Mouse (Mus musculus) stomach, postnatal 0 days (tissue): ENCODE measurements around the gene Tcerg1l. TPM values are rescaled to one million over a fixed set of nuclear protein-coding genes. Genes with fewer than 3 reads are reported as not detected.

Source experiments
- ATAC-seq: fragments of 200-750 bp; cut with Nextera tagmentation; 2 replicates; pipeline ENCODE4 v1.8.0; 2017; ENCODE audit not compliant: low FRiP score, low TSS enrichment
- DNase-seq: peaks from one replicate; pipeline ENCODE4 v3.0.0-alpha.2; 2016; ENCODE audit warnings: low spot score
- H3K27ac ChIP-seq: fragments of 300-500 bp; sonication (generic); replicated peaks from 2 replicates; pipeline ENCODE4 v1.5.1; 2014; ENCODE audit warnings: mild to moderate bottlenecking, control low read depth
- H3K27me3 ChIP-seq: fragments of 300-500 bp; sonication (generic); 2 replicates; pipeline ENCODE4 v1.6.1; 2014; ENCODE audit warnings: low read length; ENCODE audit not compliant: control insufficient read depth, insufficient read depth
- H3K36me3 ChIP-seq: fragments of 300-500 bp; sonication (generic); 2 replicates; pipeline ENCODE4 v1.6.1; 2014; ENCODE audit warnings: low read length, mixed read lengths; ENCODE audit not compliant: control insufficient read depth, insufficient read depth
- H3K4me1 ChIP-seq: fragments of 300-500 bp; sonication (generic); replicated peaks from 2 replicates; pipeline ENCODE4 v1.6.1; 2014; ENCODE audit warnings: antibody characterized with exemption; ENCODE audit not compliant: control insufficient read depth, insufficient read depth
- H3K4me2 ChIP-seq: fragments of 300-500 bp; sonication (generic); replicated peaks from 2 replicates; pipeline ENCODE4 v1.6.1; 2014; ENCODE audit warnings: low read depth, mild to moderate bottlenecking, control low read depth, moderate library complexity
- H3K4me3 ChIP-seq: fragments of 300-500 bp; sonication (generic); 2 replicates; pipeline ENCODE4 v1.5.1; 2014; ENCODE audit warnings: low read depth, low read length, control low read depth
- H3K9ac ChIP-seq: fragments of 300-500 bp; sonication (generic); 2 replicates; pipeline ENCODE4 v1.6.1; 2014; ENCODE audit warnings: mild to moderate bottlenecking, low read length, control low read depth, mixed read lengths
- H3K9me3 ChIP-seq: fragments of 300-500 bp; sonication (generic); 2 replicates; pipeline ENCODE4 v1.6.1; 2016; ENCODE audit warnings: low read length; ENCODE audit not compliant: control insufficient read depth
- CTCF ChIP-seq: IDR thresholded peaks from 2 replicates; pipeline ENCODE4 v1.5.1; 2016; ENCODE audit warnings: antibody characterized with exemption, low read depth, mild to moderate bottlenecking, moderate library complexity
- EP300 ChIP-seq: optimal IDR thresholded peaks from 2 replicates; pipeline ENCODE3; 2016; ENCODE audit warnings: antibody characterized with exemption
- WGBS: fragments of 180-500 bp; shearing (Covaris S2); extraction: QIAGEN DNeasy Blood & Tissue Kit; methylation state at CpG from one replicate; pipeline ENCODE4 v1.1.7; 2014; 5-methylcytosine and 5-hydroxymethylcytosine counted together
- polyA plus RNA-seq: library from polyadenylated mRNA; unstranded; fragments of >200 nt; fragmentation: Nextera tagmentation; extraction: Ambion mirVana; gene quantifications from 2 replicates; pipeline ENCODE4 v1.2.1, GENCODE M21; 2015

The Tcerg1l gene
- polyA plus RNA-seq, 1 experiment from 2014 or later, result 0.19 TPM

DNA sequence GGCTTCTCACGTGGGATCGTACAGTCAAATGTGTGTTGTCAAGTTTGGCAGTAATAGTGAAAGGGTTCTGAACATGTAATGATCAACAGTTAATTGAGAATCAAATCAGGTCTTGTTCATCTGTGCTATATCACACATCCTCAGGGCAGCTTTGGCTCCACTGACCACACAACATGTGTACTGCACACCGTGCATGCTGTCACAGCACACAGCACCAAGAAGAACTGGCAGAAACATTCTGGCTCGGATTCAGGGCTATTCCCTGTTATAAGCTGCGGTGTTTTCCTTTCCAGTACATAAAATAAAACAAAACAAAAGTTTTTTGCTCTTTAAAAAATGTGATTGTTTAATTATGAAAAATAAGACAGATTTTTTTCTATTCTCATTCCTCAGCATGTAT, 213.3 kb downstream of the Tcerg1l start:
- no peak for ATAC-seq
- no peaks in the 10 kb centered on the region for H3K9me3 ChIP-seq
- 86% methylated on average over 5 of the region's 5 CpGs for WGBS

DNA sequence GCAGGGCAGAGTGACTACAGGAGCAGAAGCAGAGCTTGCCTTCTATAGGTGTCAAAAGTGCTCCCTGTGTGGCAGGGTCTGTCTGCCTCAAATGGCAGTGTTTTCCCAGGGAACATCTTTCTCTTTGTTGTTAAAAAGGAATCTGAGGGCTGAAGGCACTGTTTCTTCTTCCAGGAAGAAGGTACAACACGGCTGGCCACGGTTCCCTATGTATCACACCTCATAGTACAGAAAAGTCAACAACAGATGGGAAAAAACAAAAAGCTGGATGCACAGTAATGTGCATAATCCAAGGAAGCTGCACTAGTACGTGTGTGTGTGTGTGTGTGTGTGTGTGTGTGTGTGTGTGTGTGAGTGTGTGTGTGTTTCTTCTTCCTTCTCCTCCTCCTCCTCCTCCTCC, 215.3 kb downstream of the Tcerg1l start:
- 53% methylated on average over 3 of the region's 3 CpGs for WGBS
- TF ChIP-seq CTCF (no peak), EP300 (no peak)
- no peak overlapping the region for H3K4me3 ChIP-seq
- DNase-seq (no peak), ATAC-seq (no peak)
- H3K4me1 ChIP-seq, result no peaks in the 10 kb centered on the region
- H3K36me3 ChIP-seq, result no peaks in the 10 kb centered on the region
- no peak overlapping the region for H3K4me2 ChIP-seq
- no peak overlapping the region for H3K9ac ChIP-seq
- H3K27ac ChIP-seq, result no peak overlapping the region
- no peaks in the 10 kb centered on the region for H3K27me3 ChIP-seq
- H3K9me3 ChIP-seq, result no peaks in the 10 kb centered on the region

More for the DNA sequence above, 213.3 kb downstream of the Tcerg1l start:
- H3K9ac ChIP-seq, result no peak overlapping the region
- no peak for DNase-seq
- no peaks in the 10 kb centered on the region for H3K36me3 ChIP-seq
- H3K4me1 ChIP-seq, result no peaks in the 10 kb centered on the region
- no peak overlapping the region for H3K4me2 ChIP-seq
- no peak overlapping the region for H3K27ac ChIP-seq
- no peak overlapping the region for H3K4me3 ChIP-seq
- no peaks in the 10 kb centered on the region for H3K27me3 ChIP-seq
- TF ChIP-seq CTCF (no peak), EP300 (no peak)

DNA sequence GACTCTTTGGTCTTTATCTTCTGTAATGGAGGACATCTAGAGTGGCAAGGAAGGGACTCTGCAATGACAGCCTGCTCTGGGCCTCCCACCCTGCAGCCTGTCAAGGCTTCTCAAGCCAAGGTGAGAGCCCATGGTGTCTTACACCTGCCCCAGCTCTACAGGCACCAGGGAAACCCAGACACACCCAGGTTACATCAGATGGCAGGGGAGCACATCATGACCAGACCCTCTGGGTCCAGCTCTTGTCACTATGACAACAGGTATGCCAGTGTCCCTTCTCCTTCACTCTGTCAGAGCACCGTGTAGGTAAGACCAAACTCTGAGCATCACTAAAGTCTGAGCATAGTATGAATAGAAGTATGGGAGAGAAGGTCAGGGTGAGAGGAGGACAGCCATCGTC, 218.9 kb downstream of the Tcerg1l start:
- H3K27me3 ChIP-seq, result no peaks in the 10 kb centered on the region
- H3K36me3 ChIP-seq, result no peaks in the 10 kb centered on the region
- no peak overlapping the region for H3K27ac ChIP-seq
- H3K4me3 ChIP-seq, result no peak overlapping the region
- WGBS, result 74% methylated on average over 2 of the region's 2 CpGs
- H3K9ac ChIP-seq, result no peak overlapping the region
- H3K4me2 ChIP-seq, result no peak overlapping the region
- ATAC-seq (no peak), DNase-seq (no peak)
- H3K9me3 ChIP-seq, result no peaks in the 10 kb centered on the region
- TF ChIP-seq CTCF (no peak), EP300 (no peak)
- no peaks in the 10 kb centered on the region for H3K4me1 ChIP-seq

DNA sequence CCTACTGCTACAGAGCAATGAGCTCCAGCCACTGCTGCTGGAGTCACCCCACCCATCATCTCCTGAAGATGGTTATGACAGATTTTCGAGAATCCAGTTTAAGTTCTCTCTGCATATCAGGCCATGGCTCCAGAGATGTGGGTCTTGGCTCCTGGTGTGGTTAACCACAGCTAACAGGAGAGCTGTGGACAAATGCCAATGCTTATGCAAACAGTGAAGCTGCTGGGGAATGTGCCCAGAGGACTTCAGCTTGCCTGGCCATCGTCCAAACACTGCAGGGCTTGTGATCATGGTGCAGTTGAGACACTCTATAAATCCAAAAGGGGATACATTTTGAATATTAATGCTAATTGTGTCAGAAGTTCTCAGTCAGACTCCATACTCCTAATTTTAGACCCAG, 221.5 kb downstream of the Tcerg1l start:
- Histone ChIP-seq H3K4me2 (no peak overlapping the region), H3K36me3 (no peaks in the 10 kb centered on the region), H3K9me3 (no peaks in the 10 kb centered on the region), H3K9ac (no peak overlapping the region), H3K27me3 (no peaks in the 10 kb centered on the region), H3K4me3 (no peak overlapping the region), H3K27ac (no peak overlapping the region), H3K4me1 (no peaks in the 10 kb centered on the region)
- TF ChIP-seq CTCF (no peak), EP300 (no peak)
- WGBS, result 32% methylated on average over 2 of the region's 2 CpGs
- DNase-seq (no peak), ATAC-seq (no peak)

DNA sequence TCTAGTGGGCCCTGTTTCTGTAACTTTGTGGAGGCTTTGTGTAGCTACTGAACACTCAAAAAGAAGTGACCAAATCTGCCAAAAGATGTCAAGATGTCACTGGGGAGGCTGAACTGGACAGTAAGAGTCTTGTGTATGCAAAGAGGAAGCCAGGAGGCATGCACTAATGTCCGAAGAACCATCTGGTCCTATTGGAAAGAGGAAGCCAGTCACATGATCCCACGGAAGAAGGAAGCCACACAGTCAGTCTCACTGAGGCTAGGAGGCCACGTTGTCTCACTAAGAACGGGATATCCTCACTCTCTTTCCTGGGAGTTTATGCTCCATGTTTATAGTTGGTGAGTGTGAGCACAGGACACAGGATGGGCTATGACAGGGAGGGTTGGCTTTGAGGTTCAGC, 227.1 kb downstream of the Tcerg1l start:
- H3K4me2 ChIP-seq, result no peak overlapping the region
- H3K36me3 ChIP-seq, result no peaks in the 10 kb centered on the region
- H3K27me3 ChIP-seq, result no peaks in the 10 kb centered on the region
- H3K9ac ChIP-seq, result no peak overlapping the region
- no peaks in the 10 kb centered on the region for H3K9me3 ChIP-seq
- no peak overlapping the region for H3K4me3 ChIP-seq
- TF ChIP-seq EP300, result no peak
- no peak for TF ChIP-seq CTCF
- DNase-seq (no peak), ATAC-seq (no peak)
- no peak overlapping the region for H3K27ac ChIP-seq
- H3K4me1 ChIP-seq, result no peaks in the 10 kb centered on the region
- 68% methylated on average over 4 of the region's 4 CpGs for WGBS
